11 mouse cellular contexts compared by ENCODE assay signal in the genomic region with DNA sequence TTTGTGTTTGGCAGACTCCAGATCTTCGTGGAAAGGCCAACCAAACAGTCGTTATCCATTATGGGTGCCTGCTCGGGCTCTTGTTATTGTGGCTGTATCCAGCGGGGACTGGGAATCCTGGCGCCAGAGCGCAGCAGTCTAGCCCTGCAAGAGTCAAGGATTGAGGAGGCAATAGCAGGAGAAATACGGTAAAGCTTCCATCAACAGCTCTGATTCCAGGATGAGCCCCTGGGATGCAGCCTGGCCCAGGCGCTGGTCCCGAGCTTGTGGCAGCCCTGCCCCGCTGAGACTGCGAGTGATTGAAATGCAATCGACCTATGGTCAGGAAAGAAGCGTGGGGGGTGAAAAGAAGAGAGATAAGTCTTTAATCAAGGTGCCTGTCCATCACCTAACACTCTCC.
DNase-seq lines count a peak whose midpoint lies in the region; ATAC-seq lines count a peak whose summit lies in the region.
"Had no signal": no experiment of that assay in that cellular context is flagged by ENCODE, and none has a peak within 500 bp of the region (broad histone marks: within the 10 kb centered on the region; RNA-seq: fewer than 3 reads in every experiment).

No protein-coding gene starts in this region.

- H3K9ac ChIP-seq in intestine, embryonic 14.5 days (ENCODE audit: low read length): 0 out of 2 replicates have a peak overlapping the region, but pooled peaks have one; percentile 10
- no peak overlapping the region for H3K9ac ChIP-seq in intestine, embryonic 16.5 days (ENCODE audit: low read depth, low read length)
- H3K9ac ChIP-seq: hindbrain, embryonic 15.5 days had no signal

- H3K9me3 ChIP-seq in intestine, embryonic 14.5 days (ENCODE audit: control insufficient read depth, low read length): no peaks in the 10 kb centered on the region
- no peaks in the 10 kb centered on the region for H3K9me3 ChIP-seq in intestine, embryonic 16.5 days (ENCODE audit: control insufficient read depth, low read length)
- no peaks in the 10 kb centered on the region for H3K9me3 ChIP-seq in limb, embryonic 10.5 days (replicated peaks)
- H3K9me3 ChIP-seq: hindbrain, embryonic 15.5 days had no signal

- H3K36me3 ChIP-seq in intestine, embryonic 14.5 days (ENCODE audit: control insufficient read depth, insufficient read depth, low read length): no peaks in the 10 kb centered on the region
- no peaks in the 10 kb centered on the region for H3K36me3 ChIP-seq in intestine, embryonic 16.5 days (ENCODE audit: control insufficient read depth, insufficient read depth, low read length)
- no peaks in the 10 kb centered on the region for H3K36me3 ChIP-seq in limb, embryonic 10.5 days
- H3K36me3 ChIP-seq: hindbrain, embryonic 15.5 days had no signal

- no peak for DNase-seq in intestine, embryonic 14.5 days (ENCODE audit: low spot score)
- peak; percentile 91 for DNase-seq in embryo, embryonic 10 days (ENCODE audit: low spot score)
- peak; percentile 55 for DNase-seq in forelimb bud, embryonic 11.5 days (ENCODE audit: low read depth, low spot score)
- peak; percentile 71 for DNase-seq in limb, embryonic 10.5 days (ENCODE audit: low spot score)
- DNase-seq in spleen, postnatal 10 days (ENCODE audit: low spot score in 2 of 2): no peak
- no peak for DNase-seq in adrenal gland, adult (ENCODE audit: inconsistent age in 2 of 2, low spot score in 1 of 2)
- DNase-seq: cerebellum, adult 18-20 months had no signal

- no peak for ATAC-seq in intestine, embryonic 14.5 days (replicated peaks; ENCODE audit: low FRiP score, low TSS enrichment, low read depth)
- ATAC-seq in intestine, embryonic 16.5 days: no peak
- no peak for ATAC-seq in activated CD4-positive, CD25-positive, alpha-beta regulatory T cell, adult 4 months
- ATAC-seq: lung, postnatal 0 days had no signal

- H3K27me3 ChIP-seq in intestine, embryonic 14.5 days (replicated peaks; ENCODE audit: control insufficient read depth, insufficient read depth, low read length): no peaks in the 10 kb centered on the region
- H3K27me3 ChIP-seq in intestine, embryonic 16.5 days (replicated peaks; ENCODE audit: control insufficient read depth, insufficient read depth, low read length): no peaks in the 10 kb centered on the region
- peaks cover 27% of the 10 kb centered on the region for H3K27me3 ChIP-seq in limb, embryonic 10.5 days (ENCODE audit: low read depth, poor library complexity, severe bottlenecking)

- H3K27ac ChIP-seq in intestine, embryonic 14.5 days (ENCODE audit: low read depth): 0 out of 2 replicates have a peak overlapping the region, but pooled peaks have one; percentile 27
- H3K27ac ChIP-seq in intestine, embryonic 16.5 days (ENCODE audit: low read length): no peak overlapping the region
- peak overlapping the region; percentile 69 for H3K27ac ChIP-seq in limb, embryonic 10.5 days
- H3K27ac ChIP-seq: hindbrain, embryonic 15.5 days had no signal

- 8% methylated on average over 13 of the region's 13 CpGs for WGBS in intestine, embryonic 14.5 days
- WGBS in intestine, embryonic 16.5 days: 9% methylated on average over 13 of the region's 13 CpGs
- under 1% methylated on average over 13 of the region's 13 CpGs for WGBS in limb, embryonic 10.5 days

- H3K4me3 ChIP-seq in intestine, embryonic 14.5 days (ENCODE audit: low read depth, low read length): no peak overlapping the region
- H3K4me3 ChIP-seq in intestine, embryonic 16.5 days (ENCODE audit: low read length): no peak overlapping the region
- H3K4me3 ChIP-seq in limb, embryonic 10.5 days: peak overlapping the region; percentile 10
- H3K4me3 ChIP-seq: hindbrain, embryonic 15.5 days had no signal

- peaks cover 17% of the 10 kb centered on the region for H3K4me1 ChIP-seq in intestine, embryonic 14.5 days (replicated peaks; ENCODE audit: control insufficient read depth, insufficient read depth, low read length)
- H3K4me1 ChIP-seq in intestine, embryonic 16.5 days (ENCODE audit: control insufficient read depth, insufficient read depth, low read length): peaks cover 5% of the 10 kb centered on the region; the same call in 1 of the 2 replicates
- H3K4me1 ChIP-seq in limb, embryonic 10.5 days: peaks cover 62% of the 10 kb centered on the region

- peak overlapping the region; percentile 33 for H3K4me2 ChIP-seq in intestine, embryonic 14.5 days (ENCODE audit: low read length)
- H3K4me2 ChIP-seq in intestine, embryonic 16.5 days (ENCODE audit: low read depth, low read length): no peak overlapping the region
- H3K4me2 ChIP-seq: hindbrain, embryonic 15.5 days had no signal

Comparison
In these comparisons a context has a peak if more than half of its experiments do, and no peak if none do; other contexts are left out.
1. DNase-seq: peak in embryo, embryonic 10 days (single experiment), forelimb bud, embryonic 11.5 days (single experiment) and limb, embryonic 10.5 days (single experiment); none in intestine, embryonic 14.5 days (single experiment), spleen, postnatal 10 days (0 of 2) and adrenal gland, adult (0 of 2).